Mouse (Mus musculus) thymus, adult 2 months (tissue): Measurements from ENCODE around the gene Smg9.

ENCODE experiments used
- CTCF ChIP-seq: fragments of 200-500 bp; IDR thresholded peaks from 2 replicates; pipeline ENCODE4 v1.5.1; 2012; ENCODE audit warnings: mild to moderate bottlenecking, control low read depth, low read length, moderate library complexity, borderline replicate concordance; ENCODE audit not compliant: control insufficient read depth, poor library complexity, insufficient read depth; ENCODE audit errors: extremely low read depth
- POLR2A ChIP-seq: fragments of 200-500 bp; IDR thresholded peaks from 2 replicates; pipeline ENCODE4 v1.6.1; 2012; ENCODE audit warnings: mild to moderate bottlenecking, low read length, control low read depth, moderate library complexity; ENCODE audit not compliant: control insufficient read depth, poor library complexity, insufficient read depth; ENCODE audit errors: extremely low read depth

DNA sequence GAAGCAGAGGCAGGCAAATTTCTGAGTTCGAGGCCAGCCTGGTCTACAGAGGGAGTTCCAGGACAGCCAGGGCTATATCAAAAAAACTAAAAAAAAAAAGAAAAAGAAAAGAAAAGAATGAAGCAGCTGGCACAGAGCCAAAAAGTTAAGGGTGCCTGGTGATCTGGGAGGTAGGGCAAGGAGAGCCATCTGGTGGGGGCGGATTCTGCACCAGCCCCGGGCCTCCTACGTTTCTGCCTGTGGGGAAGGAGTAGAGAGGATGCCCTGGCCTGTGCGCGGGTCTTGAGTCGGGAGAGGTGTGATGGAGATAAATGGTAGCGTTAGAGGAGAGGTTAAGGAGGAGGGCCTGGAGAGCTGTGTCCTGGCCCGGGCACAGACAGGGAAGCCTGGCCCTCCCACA lies 8.8 kb downstream of the Smg9 start:
- TF ChIP-seq CTCF (no peak), POLR2A (no peak)
